Mouse (Mus musculus) liver, embryonic 16.5 days (tissue): ENCODE results near the gene Zranb1. TPM values are rescaled to one million over a fixed set of nuclear protein-coding genes. Genes with fewer than 3 reads are reported as not detected.

Experiments used
- ATAC-seq: fragments of 200-750 bp; cut with Nextera tagmentation; 2 replicates; pipeline ENCODE4 v1.8.0; 2017; ENCODE audit warnings: low read depth, mild to moderate bottlenecking, moderate number of reproducible peaks, moderate library complexity
- H3K27ac ChIP-seq: fragments of 300-500 bp; sonication (generic); 2 replicates; pipeline ENCODE4 v1.5.1; 2014; ENCODE audit warnings: mild to moderate bottlenecking, low read length
- H3K27me3 ChIP-seq: fragments of 300-500 bp; sonication (generic); 2 replicates; pipeline ENCODE4 v1.6.1; 2014; ENCODE audit warnings: low read depth, low read length, mixed read lengths; ENCODE audit not compliant: control insufficient read depth, insufficient read depth
- H3K36me3 ChIP-seq: fragments of 300-500 bp; sonication (generic); 2 replicates; pipeline ENCODE4 v1.6.1; 2014; ENCODE audit warnings: mild to moderate bottlenecking; ENCODE audit not compliant: control insufficient read depth, insufficient read depth
- H3K4me1 ChIP-seq: fragments of 300-500 bp; sonication (generic); 2 replicates; pipeline ENCODE4 v1.6.1; 2014; ENCODE audit warnings: low read depth, low read length, mixed read lengths; ENCODE audit not compliant: control insufficient read depth
- H3K4me2 ChIP-seq: fragments of 300-500 bp; sonication (generic); 2 replicates; pipeline ENCODE4 v1.6.1; 2014; ENCODE audit warnings: low read depth, low read length, mixed read lengths
- H3K4me3 ChIP-seq: fragments of 300-500 bp; sonication (generic); 2 replicates; pipeline ENCODE4 v1.5.1; 2014; ENCODE audit warnings: low read depth, mild to moderate bottlenecking, low read length
- H3K9ac ChIP-seq: fragments of 300-500 bp; sonication (generic); 2 replicates; pipeline ENCODE4 v1.6.1; 2014; ENCODE audit warnings: low read depth, low read length
- H3K9me3 ChIP-seq: fragments of 300-500 bp; sonication (generic); replicated peaks from 2 replicates; pipeline ENCODE4 v1.6.1; 2016; ENCODE audit warnings: low read length; ENCODE audit not compliant: control insufficient read depth
- WGBS: fragments of 180-500 bp; shearing (Covaris S2); extraction: QIAGEN DNeasy Blood & Tissue Kit; methylation state at CpG from one replicate; pipeline ENCODE4 v1.1.7; 2014; ENCODE audit not compliant: insufficient replicate concordance; 5-methylcytosine and 5-hydroxymethylcytosine counted together
- polyA plus RNA-seq: library from polyadenylated mRNA; unstranded; fragments of >200 nt; fragmentation: Nextera tagmentation; extraction: Ambion mirVana; gene quantifications from 2 replicates; pipeline ENCODE4 v1.2.1, GENCODE M21; 2015

Zranb1 gene
- 5.6 and 5.8 TPM in 2 replicates for polyA plus RNA-seq

DNA sequence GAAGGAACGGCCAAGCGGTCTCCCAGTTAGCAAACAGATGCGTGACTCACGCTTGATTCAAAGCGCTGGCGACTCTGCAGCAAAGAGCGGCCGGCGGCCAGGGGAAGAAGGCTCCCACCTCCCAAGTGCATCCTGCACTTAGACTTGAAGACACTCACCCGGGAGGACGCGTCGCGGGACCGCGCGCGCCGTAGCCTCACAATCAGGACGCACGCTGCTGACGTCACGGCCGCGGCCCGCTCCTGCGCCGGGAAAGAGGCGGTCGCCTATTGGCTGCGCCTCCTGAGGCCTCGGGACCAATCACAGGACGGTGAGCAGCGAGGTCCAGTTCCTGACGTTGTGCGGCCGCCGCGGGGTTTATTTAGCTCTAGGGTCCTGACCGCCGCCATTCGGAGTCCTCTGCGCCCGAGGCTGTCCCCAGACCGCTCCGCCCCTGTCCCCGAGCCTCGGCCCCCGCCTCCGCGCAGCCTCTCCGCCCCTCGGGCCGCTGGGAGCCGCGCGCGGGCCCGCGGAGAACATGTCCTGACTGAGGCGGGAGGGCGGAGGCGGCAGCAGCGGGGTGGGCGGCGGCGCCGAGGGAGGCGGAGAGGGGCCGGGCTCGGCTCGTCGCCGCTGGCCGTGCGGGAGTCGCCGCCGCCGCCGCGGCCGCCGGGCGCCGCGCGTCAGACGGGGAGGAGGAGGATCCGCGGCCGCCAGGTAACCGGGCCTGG, at the start of gene Zranb1:
Gene Zranb1 (plus strand): TSS at position 293 of the 710 bp plus-strand sequence.
- Histone ChIP-seq H3K9ac (peak within 1 kb of the TSS; percentile 100), H3K4me1 (peaks cover 10% of the 10 kb centered on the region), H3K27me3 (no peaks in the 10 kb centered on the region), H3K36me3 (no peaks in the 10 kb centered on the region), H3K4me3 (peak within 1 kb of the TSS; percentile 98), H3K27ac (peak within 1 kb of the TSS; percentile 99), H3K4me2 (peak within 1 kb of the TSS; percentile 92), H3K9me3 (no peaks in the 10 kb centered on the region)
- peak; percentile 97 for ATAC-seq
- under 1% methylated on average over 89 of the region's 93 CpGs for WGBS

DNA sequence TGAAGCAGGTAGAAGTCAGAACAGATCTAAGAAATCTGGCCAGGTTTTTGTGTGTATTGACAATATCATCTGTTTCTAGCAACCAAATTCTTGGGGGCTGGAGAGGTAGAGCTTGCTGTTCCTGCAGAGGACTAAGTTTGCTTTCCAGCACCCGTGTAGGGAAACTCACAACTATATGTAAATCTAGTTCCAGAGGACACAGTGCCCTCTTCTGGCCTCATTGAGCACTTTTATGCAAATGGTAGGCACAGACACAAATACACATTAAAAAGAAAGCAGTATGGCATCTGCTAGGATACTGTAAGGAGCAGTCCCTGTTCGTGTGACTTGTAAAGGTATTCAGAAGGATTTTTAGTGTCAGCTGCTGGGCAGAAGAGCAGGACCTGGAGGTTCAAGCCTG, 48.6 kb upstream of the Zranb1 start:
- Histone ChIP-seq H3K4me1 (no peaks in the 10 kb centered on the region; the same call in 1 of the 2 replicates), H3K9me3 (no peaks in the 10 kb centered on the region), H3K9ac (no peak overlapping the region), H3K4me3 (no peak overlapping the region), H3K36me3 (peaks cover 20% of the 10 kb centered on the region), H3K27ac (no peak overlapping the region), H3K4me2 (no peak overlapping the region), H3K27me3 (no peaks in the 10 kb centered on the region)
- WGBS, result 58% methylated on average over 2 of the region's 2 CpGs
- no peak for ATAC-seq

DNA sequence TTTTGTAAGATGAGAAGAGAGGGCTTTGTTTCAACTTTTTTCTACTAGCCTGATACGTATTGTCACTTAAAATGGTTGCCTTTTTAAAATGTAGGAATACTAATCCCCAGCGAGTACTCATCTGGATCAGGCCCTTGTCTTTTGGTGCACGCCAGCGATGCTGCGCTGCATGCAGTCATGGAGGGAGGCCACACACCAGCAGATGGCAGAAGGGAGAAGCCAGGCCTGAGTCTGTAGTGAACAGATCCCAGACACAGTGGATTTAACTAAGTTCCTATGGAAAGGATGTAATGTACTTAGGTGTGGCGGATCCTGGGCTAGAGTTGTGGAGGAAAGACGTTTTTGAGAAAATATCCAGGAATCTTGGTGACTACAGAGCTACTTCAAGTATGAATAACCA, 46.9 kb upstream of the Zranb1 start:
- Histone ChIP-seq H3K36me3 (peaks cover 11% of the 10 kb centered on the region), H3K9ac (no peak overlapping the region)
- WGBS, result 81% methylated on average over 7 of the region's 7 CpGs

DNA sequence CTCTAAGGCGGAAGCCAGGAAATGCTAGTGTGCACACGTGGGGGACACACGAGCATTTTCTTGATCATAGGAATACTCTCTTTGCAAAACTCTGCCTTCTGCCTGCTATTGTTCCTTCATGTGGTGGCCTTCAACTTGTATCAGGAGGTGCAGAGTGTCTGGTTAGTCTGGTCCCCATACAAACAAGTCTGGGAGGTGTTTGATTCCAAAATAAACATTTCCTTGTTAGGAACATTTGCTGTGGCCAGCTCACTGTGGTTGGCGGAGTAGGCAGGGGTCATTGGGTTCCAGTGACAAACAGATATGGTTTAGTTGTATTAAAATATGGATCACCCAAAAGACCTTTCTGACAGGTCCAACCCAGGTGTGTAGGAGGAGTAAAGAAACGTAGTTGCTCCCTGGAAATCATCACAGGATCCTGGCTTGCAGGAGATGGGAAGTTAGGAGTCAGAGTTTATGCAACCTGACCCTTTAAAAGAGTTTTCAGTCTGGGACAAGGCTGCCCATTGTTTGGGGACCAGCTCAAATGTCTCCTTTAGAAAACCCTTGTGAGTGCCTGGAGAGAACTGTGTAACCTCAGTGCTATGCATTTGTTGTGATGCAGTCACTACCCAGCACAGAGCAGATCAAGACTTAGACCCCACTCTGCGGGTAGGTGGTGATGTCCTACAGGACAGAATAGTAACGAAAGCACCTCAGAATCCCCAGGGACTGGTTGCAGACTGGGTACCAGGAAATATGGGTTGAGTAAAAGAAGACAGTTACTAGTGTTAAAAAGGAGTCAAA, 43.7 kb upstream of the Zranb1 start:
- WGBS, result 49% methylated on average over 7 of the region's 7 CpGs
- Histone ChIP-seq H3K27ac (no peak overlapping the region), H3K4me1 (peaks cover 3% of the 10 kb centered on the region), H3K27me3 (no peaks in the 10 kb centered on the region), H3K9me3 (no peaks in the 10 kb centered on the region), H3K9ac (no peak overlapping the region), H3K36me3 (peaks cover 6% of the 10 kb centered on the region), H3K4me3 (no peak overlapping the region), H3K4me2 (no peak overlapping the region)
- ATAC-seq, result no peak

More for the DNA sequence above, 46.9 kb upstream of the Zranb1 start:
- no peak overlapping the region for H3K27ac ChIP-seq
- H3K4me2 ChIP-seq, result no peak overlapping the region
- peaks cover 3% of the 10 kb centered on the region for H3K4me1 ChIP-seq
- no peak for ATAC-seq
- H3K9me3 ChIP-seq, result no peaks in the 10 kb centered on the region
- no peaks in the 10 kb centered on the region for H3K27me3 ChIP-seq
- H3K4me3 ChIP-seq, result no peak overlapping the region

DNA sequence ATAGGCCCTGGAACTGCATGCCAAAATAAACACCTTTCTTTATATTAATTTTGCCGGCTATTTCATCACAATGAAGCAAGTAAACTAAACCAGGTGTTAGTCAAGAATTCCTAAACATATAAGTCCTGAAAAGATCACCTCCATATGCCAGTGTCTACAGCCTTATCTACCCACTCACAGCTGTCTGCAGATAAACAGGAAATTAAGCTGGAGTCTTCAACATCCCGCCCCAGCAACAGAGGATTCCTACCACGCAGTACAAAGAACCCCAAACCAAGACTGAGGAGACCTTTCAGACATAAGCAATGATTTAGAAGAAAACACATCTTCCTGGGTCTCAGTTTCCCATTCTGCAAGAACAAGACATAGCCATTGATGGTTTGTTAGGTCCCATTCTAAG, 42.9 kb upstream of the Zranb1 start:
- whole genome bisulfite sequencing, result 34% methylated on average over 3 of the region's 3 CpGs
- ATAC-seq, result no peak
- Histone ChIP-seq H3K36me3 (peaks cover 2% of the 10 kb centered on the region), H3K9me3 (no peaks in the 10 kb centered on the region), H3K27ac (no peak overlapping the region), H3K4me1 (peaks cover 3% of the 10 kb centered on the region), H3K27me3 (no peaks in the 10 kb centered on the region), H3K9ac (no peak overlapping the region), H3K4me2 (no peak overlapping the region), H3K4me3 (no peak overlapping the region)

DNA sequence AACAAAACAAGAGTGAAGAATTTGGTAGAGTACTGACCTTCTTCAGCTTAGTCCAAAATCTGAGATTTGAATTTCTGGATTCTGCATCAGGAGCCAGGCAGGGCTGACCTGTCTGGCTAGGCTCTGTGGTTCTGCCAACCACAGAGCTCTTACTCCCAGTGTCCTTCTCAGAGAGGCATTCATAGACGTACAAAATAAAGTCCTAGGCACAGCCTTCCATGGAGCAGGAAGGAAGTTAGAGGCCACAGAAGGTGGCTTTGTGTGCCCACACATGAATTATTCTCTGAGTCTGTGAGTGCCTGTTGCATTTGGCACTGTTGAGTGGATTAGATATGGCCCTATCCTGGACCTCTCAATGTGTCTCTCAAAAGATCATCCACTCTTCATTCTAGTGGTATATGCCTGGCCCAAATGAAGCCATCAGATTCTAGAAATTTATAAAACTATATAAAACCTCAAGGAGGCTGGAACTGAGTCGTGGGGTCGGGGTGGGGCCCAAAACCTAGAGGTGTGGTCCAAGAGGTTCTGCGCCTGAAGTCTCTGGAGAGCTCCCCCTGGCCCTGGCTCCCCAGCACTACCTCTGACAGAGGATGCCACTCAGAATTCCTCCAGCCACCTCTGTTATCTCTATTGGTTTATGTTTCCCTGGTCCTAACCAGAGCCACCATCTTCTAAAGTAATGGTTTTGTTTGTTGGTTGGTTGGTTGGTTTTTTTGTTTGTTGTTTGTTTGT, 42.3 kb upstream of the Zranb1 start:
- Histone ChIP-seq H3K9ac (no peak overlapping the region), H3K4me3 (no peak overlapping the region), H3K4me2 (no peak overlapping the region), H3K36me3 (no peaks in the 10 kb centered on the region; the same call in 1 of the 2 replicates), H3K4me1 (peaks cover 3% of the 10 kb centered on the region), H3K9me3 (no peaks in the 10 kb centered on the region), H3K27me3 (no peaks in the 10 kb centered on the region), H3K27ac (no peak overlapping the region)
- ATAC-seq, result no peak
- 38% methylated on average over 4 of the region's 4 CpGs for WGBS

DNA sequence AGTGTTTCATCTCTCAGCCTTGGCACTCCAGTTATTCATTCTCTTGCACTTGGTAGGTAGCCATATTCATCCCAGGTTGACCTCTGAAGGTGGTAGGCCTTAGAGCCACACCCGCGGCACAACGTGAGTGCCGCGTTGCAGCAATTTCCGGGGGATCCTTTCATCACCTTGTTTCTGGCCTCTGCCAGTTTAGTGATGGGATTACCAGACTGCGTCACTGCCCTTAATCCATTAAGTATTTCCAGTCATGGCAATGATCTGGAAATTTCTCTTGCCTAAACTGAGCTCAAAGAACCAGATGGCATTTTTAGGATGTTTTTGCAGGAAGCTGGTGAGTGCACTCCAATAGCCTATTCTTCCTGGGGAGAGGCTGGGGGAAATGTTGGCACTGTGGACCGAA, 41.3 kb upstream of the Zranb1 start:
- no peaks in the 10 kb centered on the region for H3K9me3 ChIP-seq
- no peak for ATAC-seq
- WGBS, result 84% methylated on average over 8 of the region's 8 CpGs

DNA sequence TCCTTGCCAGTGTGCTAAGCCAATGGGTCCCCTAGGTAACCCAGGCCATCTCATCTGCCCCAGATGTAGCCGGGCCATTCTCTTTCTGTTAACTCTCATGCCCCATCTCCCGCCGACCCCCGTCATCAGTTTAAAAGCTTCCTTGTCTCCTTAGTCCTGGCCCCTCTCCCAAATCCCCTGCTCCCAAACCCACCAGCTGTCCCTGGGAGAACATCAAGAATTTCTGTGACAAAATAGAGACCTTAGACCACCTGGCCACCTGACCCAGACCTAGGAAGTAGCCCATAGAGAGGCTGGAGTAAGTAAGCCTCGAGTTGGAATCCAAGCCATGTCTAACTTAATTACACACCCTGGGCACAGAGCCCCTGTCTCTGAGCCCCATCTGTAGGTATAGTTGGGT, 40.7 kb upstream of the Zranb1 start:
- Histone ChIP-seq H3K4me2 (no peak overlapping the region), H3K9ac (no peak overlapping the region), H3K27me3 (no peaks in the 10 kb centered on the region), H3K36me3 (no peaks in the 10 kb centered on the region), H3K9me3 (no peaks in the 10 kb centered on the region), H3K4me3 (no peak overlapping the region), H3K4me1 (peaks cover 3% of the 10 kb centered on the region), H3K27ac (no peak overlapping the region)
- ATAC-seq, result no peak
- WGBS, result 72% methylated on average over 5 of the region's 5 CpGs

More for the DNA sequence above, 41.3 kb upstream of the Zranb1 start:
- Histone ChIP-seq H3K9ac (no peak overlapping the region), H3K4me2 (no peak overlapping the region), H3K27me3 (no peaks in the 10 kb centered on the region), H3K4me3 (no peak overlapping the region), H3K36me3 (no peaks in the 10 kb centered on the region), H3K4me1 (peaks cover 3% of the 10 kb centered on the region), H3K27ac (no peak overlapping the region)
